Mouse (Mus musculus) kidney, adult 11 months (tissue): Measurements from ENCODE around the gene Olfr866.

Source experiments
- DNase-seq: peaks from one replicate; pipeline ENCODE4 v3.0.0; 2022

Gene Olfr866

DNA sequence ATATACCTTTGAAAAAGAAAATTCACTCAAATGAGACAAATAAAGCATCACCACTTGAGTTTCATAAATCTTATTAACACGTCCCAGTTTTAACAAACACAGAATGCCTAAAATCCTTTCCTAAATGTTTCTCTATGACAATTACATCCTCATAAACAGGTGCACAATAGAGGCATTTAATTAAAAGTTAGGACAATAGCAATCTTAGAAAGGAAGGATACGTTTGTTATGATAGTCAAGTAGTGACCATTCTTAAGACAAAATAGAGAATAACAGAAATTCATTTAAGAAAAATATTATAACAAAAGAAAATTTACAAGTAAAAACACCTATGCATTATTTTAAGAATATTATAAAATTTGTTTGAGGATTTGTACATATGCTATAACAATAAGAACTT is at the start of gene Olfr866:
Olfr866 (minus strand) TSS at position 101 of the 400 bp plus-strand sequence.
- no peak for DNase-seq

DNA sequence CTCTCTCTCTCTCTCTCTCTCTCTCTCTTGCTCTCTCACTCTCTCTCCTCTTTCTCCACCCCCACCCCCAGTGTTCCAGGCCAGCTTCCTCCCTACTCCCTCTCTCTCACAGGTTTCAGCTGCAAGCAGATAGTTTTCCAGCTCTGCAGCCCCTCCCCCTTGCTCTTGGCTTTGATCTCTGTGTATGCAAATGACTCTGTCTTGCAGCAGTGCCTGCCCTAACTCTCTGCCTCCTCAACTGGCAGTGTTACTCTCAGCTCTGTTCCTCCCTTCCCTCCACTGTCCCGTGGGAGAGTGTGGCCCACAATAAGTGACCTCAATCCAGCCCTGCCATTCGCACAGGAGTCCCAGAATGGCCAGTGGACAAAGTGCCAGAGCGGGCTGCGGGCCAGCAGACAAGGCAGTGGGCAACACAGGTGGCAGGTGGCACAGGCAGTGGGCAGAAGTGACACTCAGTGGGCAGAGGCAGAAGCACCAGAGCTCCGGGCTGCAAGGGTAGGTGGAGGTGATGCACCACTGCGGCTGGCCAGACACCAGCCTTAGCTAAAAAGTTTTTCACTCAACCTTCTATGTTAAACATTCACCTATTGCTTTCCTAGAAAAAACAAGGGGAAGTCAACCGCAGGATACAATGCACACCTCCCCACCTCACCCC is 45.8 kb upstream of the Olfr866 start:
- peak; percentile 25 for DNase-seq

DNA sequence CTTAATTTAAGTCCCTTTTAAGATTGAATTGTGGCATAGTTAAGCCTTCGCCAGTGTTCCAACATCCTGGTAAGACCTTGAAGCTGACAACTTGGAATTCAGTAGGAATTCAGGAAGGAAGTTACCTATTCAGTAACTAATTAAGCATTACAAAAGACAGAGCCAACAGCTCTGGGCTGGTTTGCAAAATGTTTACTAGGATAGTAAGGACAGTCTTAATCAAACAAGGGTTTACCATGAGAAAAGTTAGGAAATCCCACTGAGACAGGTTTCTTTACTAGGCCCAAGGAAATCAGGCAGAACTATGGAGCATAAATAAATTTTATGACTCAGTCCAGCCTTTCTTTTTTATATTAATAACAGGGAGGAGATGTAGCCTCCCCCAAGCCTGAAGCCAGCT is 43.5 kb upstream of the Olfr866 start:
- DNase-seq, result no peak

DNA sequence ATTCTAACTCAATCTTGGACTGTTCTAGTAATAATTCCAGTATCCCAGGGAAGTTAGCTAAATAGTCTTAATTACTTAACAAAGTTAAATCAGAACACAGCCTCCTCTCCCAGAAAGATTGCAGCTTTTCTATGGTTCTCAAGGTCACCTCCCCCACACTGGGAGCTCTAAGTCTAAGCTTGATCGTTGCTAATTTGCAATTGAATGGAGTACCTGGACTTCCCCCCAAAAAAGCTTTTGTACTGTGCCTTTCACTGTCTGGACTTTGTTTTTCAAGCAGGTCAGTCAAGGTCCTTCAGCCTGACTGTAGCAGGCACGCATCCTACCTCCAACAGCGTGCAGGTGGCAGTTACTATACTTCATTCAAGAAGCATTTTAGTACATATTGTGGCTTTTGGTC is 42.4 kb upstream of the Olfr866 start:
- no peak for DNase-seq

DNA sequence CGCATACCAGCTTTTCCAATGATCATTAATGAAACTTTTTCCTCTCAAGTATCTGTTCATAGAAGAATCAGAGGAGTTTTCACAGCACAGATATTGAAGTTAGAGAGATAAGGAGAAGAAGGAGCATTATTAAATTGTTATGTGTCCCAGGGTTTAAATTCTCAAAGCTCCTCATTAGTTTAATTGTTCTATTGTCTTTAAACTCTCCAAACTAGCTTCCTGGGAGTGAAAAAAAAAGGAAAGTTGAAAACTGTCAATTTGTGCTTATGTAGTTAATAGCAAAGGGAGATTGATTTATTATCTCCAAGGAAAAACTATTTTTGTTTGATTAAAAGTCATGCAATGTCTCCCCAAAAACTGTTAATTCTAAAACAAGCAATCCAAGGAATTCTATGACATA is 29.6 kb upstream of the Olfr866 start, which contains the start of gene Olfr867:
Olfr867 (minus strand) TSS at position 101 of the 400 bp plus-strand sequence.
- no peak for DNase-seq

DNA sequence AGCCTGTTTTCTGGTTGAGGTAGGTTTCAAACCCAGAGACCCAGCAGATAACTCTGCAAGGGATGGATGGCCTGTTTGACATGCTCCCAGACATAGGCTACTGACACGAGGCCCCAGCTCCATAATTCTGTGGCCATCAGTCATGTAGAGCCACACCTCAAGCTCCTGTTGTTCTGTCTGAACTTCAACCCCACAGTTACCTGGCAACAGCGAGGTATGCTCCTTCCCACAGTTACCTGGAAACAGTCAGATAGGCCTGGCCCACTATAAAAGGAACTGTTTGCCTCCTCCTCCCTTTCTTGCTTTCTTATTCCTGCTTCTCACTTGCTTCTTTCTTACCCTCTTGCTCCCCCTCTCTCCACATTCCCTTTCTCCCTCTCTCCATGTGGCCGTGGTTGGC is 20.1 kb upstream of the Olfr866 start:
- no peak for DNase-seq
